Mouse (Mus musculus) intestine, embryonic 14.5 days (tissue): ENCODE results near the gene Megf6. TPM values are rescaled to one million over a fixed set of nuclear protein-coding genes. Genes with fewer than 3 reads are reported as not detected.

ENCODE experiments used
- polyA plus RNA-seq: library from polyadenylated mRNA; unstranded; fragments of >200 nt; fragmentation: Nextera tagmentation; extraction: Ambion mirVana; gene quantifications from 2 replicates; pipeline ENCODE4 v1.2.1, GENCODE M21; 2014

Megf6 gene
- polyA plus RNA-seq, 1 experiment from 2014 or later, result 17.1 TPM

Other genes starting within 250 kb of the Megf6 start
- gene A430005L14Rik, start 213.5 kb upstream of the Megf6 start, polyA plus RNA-seq, result 74.0 and 76.1 TPM in 2 replicates
- gene Dffb, start 195.6 kb upstream of the Megf6 start, polyA plus RNA-seq, result 12.1 and 15.1 TPM in 2 replicates
- gene Cep104, start 195.5 kb upstream of the Megf6 start, polyA plus RNA-seq, result 13.9 and 14.8 TPM in 2 replicates
- 14.2 and 14.9 TPM in 2 replicates for gene Lrrc47, start 159.0 kb upstream of the Megf6 start, polyA plus RNA-seq
- 102 and 112 TPM in 2 replicates for gene Smim1, start 144.5 kb upstream of the Megf6 start, polyA plus RNA-seq
- not detected in 2 replicates for gene Ccdc27, start 128.1 kb upstream of the Megf6 start, polyA plus RNA-seq
- 0.19 and 0.20 TPM in 2 replicates for gene Trp73, start 30.5 kb upstream of the Megf6 start, polyA plus RNA-seq
- 32.7 and 37.4 TPM in 2 replicates for gene Wrap73, start 28.4 kb upstream of the Megf6 start, polyA plus RNA-seq
- 125 and 133 TPM in 2 replicates for gene Tprgl, start 10.1 kb upstream of the Megf6 start, polyA plus RNA-seq
- 36.7 and 38.6 TPM in 2 replicates for gene Arhgef16, start 130.9 kb downstream of the Megf6 start, polyA plus RNA-seq
- gene B230104I21Rik, start 165.4 kb downstream of the Megf6 start, polyA plus RNA-seq, result 0.22 TPM in 1 of 2 replicates, not detected in the other